Mouse (Mus musculus) frontal cortex, postnatal 25 days (tissue): ENCODE measurements around the gene Slc22a17.
A peak's percentile ranks its signal among the peaks of the same experiment; 100 is the strongest.
"Not testable (repeated sequence)": the region's sequence is repeated elsewhere in the genome, so short reads cannot be mapped to it uniquely, and the experiment has no call there.

Experiments used
- DNase-seq, 2 experiments: peaks; one replicate each; pipeline ENCODE4 v3.0.0; 2022; ENCODE audit warnings: low spot score in 2 of 2

The Slc22a17 gene

GRCm38 (mm10) chr14:54912886-54913285, at the start of gene Slc22a17:
TSS of gene Slc22a17 (minus strand) at chr14:54913132.
- DNase-seq = peak; percentile 65 to 72

GRCm38 (mm10) chr14:54962714-54963113, 49.8 kb upstream of the Slc22a17 start:
- DNase-seq = no peak

- no peak for DNase-seq
Observed at GRCm38 (mm10) chr14:54961487-54961886, 48.6 kb upstream of the Slc22a17 start.

- DNase-seq = no peak
Observed at GRCm38 (mm10) chr14:54960769-54961168, 47.8 kb upstream of the Slc22a17 start.

- not testable (repeated sequence) for DNase-seq
Observed at GRCm38 (mm10) chr14:54959853-54960613, 47.1 kb upstream of the Slc22a17 start.

- no peak for DNase-seq
Observed at GRCm38 (mm10) chr14:54959197-54959596, 46.3 kb upstream of the Slc22a17 start.

GRCm38 (mm10) chr14:54958503-54958902, 45.6 kb upstream of the Slc22a17 start:
- DNase-seq = no peak

GRCm38 (mm10) chr14:54956533-54956932, 43.6 kb upstream of the Slc22a17 start:
- DNase-seq = no peak

- no peak for DNase-seq
Observed at GRCm38 (mm10) chr14:54955481-54955880, 42.5 kb upstream of the Slc22a17 start.

- no peak for DNase-seq
Observed at GRCm38 (mm10) chr14:54954474-54954873, 41.5 kb upstream of the Slc22a17 start.

GRCm38 (mm10) chr14:54953664-54954206, 40.8 kb upstream of the Slc22a17 start:
- DNase-seq = no peak

GRCm38 (mm10) chr14:54951587-54951986, 38.7 kb upstream of the Slc22a17 start:
- no peak for DNase-seq

GRCm38 (mm10) chr14:54950493-54950892, 37.6 kb upstream of the Slc22a17 start:
- no peak for DNase-seq

- DNase-seq = no peak
Observed at GRCm38 (mm10) chr14:54948781-54949180, 35.8 kb upstream of the Slc22a17 start.

GRCm38 (mm10) chr14:54947008-54947407, 34.1 kb upstream of the Slc22a17 start:
- DNase-seq = not testable (repeated sequence)

GRCm38 (mm10) chr14:54945975-54946704, 33.2 kb upstream of the Slc22a17 start:
- DNase-seq = no peak

- no peak for DNase-seq
Observed at GRCm38 (mm10) chr14:54944939-54945338, 32.0 kb upstream of the Slc22a17 start.

- no peak for DNase-seq
Observed at GRCm38 (mm10) chr14:54943971-54944370, 31.0 kb upstream of the Slc22a17 start.

GRCm38 (mm10) chr14:54942479-54942878, 29.5 kb upstream of the Slc22a17 start:
- no peak for DNase-seq

- DNase-seq = no peak
Observed at GRCm38 (mm10) chr14:54941024-54941978, 28.4 kb upstream of the Slc22a17 start.

GRCm38 (mm10) chr14:54940176-54940530, 27.2 kb upstream of the Slc22a17 start:
- no peak for DNase-seq
